Mouse (Mus musculus): ENCODE data around the gene Adra1d.

DNA sequence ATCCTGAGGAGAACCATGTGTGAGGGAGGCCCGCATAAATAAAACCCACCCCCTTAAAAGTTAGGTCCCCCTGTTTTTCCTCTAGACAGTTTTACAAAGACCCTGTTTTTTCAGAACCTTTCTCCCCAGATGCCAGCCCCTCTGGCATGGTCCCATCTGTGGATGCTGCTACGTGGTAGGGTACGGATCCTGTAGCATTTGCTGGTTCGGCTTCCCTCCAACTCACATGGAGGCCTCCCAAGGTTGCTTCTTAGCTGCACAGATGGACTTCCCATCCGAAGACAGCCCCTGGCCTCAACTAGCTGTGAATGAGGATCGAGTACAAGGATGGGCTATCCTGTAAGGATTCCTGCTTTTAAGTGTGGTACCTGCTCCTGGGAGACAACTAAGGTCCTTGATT, 32.8 kb upstream of the Adra1d start:
- TF ChIP-seq POLR2A (IDR thresholded peaks at IDR 0.05; ENCODE audit: borderline replicate concordance, control insufficient read depth, low read depth, low read length) = no peak
- no peak for TF ChIP-seq CTCF (IDR thresholded peaks at IDR 0.05; ENCODE audit: control insufficient read depth, insufficient read depth, low read length)
